Mouse (Mus musculus) liver, embryonic 16.5 days (tissue): ENCODE data around the gene Crybb2. TPM values are rescaled to one million over a fixed set of nuclear protein-coding genes. Genes with fewer than 3 reads are reported as not detected.

ENCODE experiments used
- ATAC-seq: fragments of 200-750 bp; cut with Nextera tagmentation; 2 replicates; pipeline ENCODE4 v1.8.0; 2017; ENCODE audit warnings: low read depth, mild to moderate bottlenecking, moderate number of reproducible peaks, moderate library complexity
- H3K27ac ChIP-seq: fragments of 300-500 bp; sonication (generic); 2 replicates; pipeline ENCODE4 v1.5.1; 2014; ENCODE audit warnings: mild to moderate bottlenecking, low read length
- H3K27me3 ChIP-seq: fragments of 300-500 bp; sonication (generic); 2 replicates; pipeline ENCODE4 v1.6.1; 2014; ENCODE audit warnings: low read depth, low read length, mixed read lengths; ENCODE audit not compliant: control insufficient read depth, insufficient read depth
- H3K36me3 ChIP-seq: fragments of 300-500 bp; sonication (generic); 2 replicates; pipeline ENCODE4 v1.6.1; 2014; ENCODE audit warnings: mild to moderate bottlenecking; ENCODE audit not compliant: control insufficient read depth, insufficient read depth
- H3K4me1 ChIP-seq: fragments of 300-500 bp; sonication (generic); 2 replicates; pipeline ENCODE4 v1.6.1; 2014; ENCODE audit warnings: low read depth, low read length, mixed read lengths; ENCODE audit not compliant: control insufficient read depth
- H3K4me2 ChIP-seq: fragments of 300-500 bp; sonication (generic); 2 replicates; pipeline ENCODE4 v1.6.1; 2014; ENCODE audit warnings: low read depth, low read length, mixed read lengths
- H3K4me3 ChIP-seq: fragments of 300-500 bp; sonication (generic); 2 replicates; pipeline ENCODE4 v1.5.1; 2014; ENCODE audit warnings: low read depth, mild to moderate bottlenecking, low read length
- H3K9ac ChIP-seq: fragments of 300-500 bp; sonication (generic); 2 replicates; pipeline ENCODE4 v1.6.1; 2014; ENCODE audit warnings: low read depth, low read length
- H3K9me3 ChIP-seq: fragments of 300-500 bp; sonication (generic); replicated peaks from 2 replicates; pipeline ENCODE4 v1.6.1; 2016; ENCODE audit warnings: low read length; ENCODE audit not compliant: control insufficient read depth
- WGBS: fragments of 180-500 bp; shearing (Covaris S2); extraction: QIAGEN DNeasy Blood & Tissue Kit; methylation state at CpG from one replicate; pipeline ENCODE4 v1.1.7; 2014; ENCODE audit not compliant: insufficient replicate concordance; 5-methylcytosine and 5-hydroxymethylcytosine counted together
- polyA plus RNA-seq: library from polyadenylated mRNA; unstranded; fragments of >200 nt; fragmentation: Nextera tagmentation; extraction: Ambion mirVana; gene quantifications from 2 replicates; pipeline ENCODE4 v1.2.1, GENCODE M21; 2015

The Crybb2 gene
- polyA plus RNA-seq, 1 experiment from 2014 or later: not detected

GRCm38 (mm10) chr5:113086439-113086838 lies 16.5 kb upstream of the Crybb2 start:
- H3K27me3 ChIP-seq: no peaks in the 10 kb centered on the region
- no peaks in the 10 kb centered on the region for H3K9me3 ChIP-seq
- no peak overlapping the region for H3K4me3 ChIP-seq
- ATAC-seq: no peak
- no peak overlapping the region for H3K4me2 ChIP-seq
- peaks cover 2% of the 10 kb centered on the region; the same call in 1 of the 2 replicates for H3K36me3 ChIP-seq
- no peak overlapping the region for H3K27ac ChIP-seq
- no peak overlapping the region for H3K9ac ChIP-seq
- WGBS: 70% methylated on average over 12 of the region's 12 CpGs
- no peaks in the 10 kb centered on the region for H3K4me1 ChIP-seq

GRCm38 (mm10) chr5:113085931-113086330 lies 16.0 kb upstream of the Crybb2 start:
- 49% methylated on average over 2 of the region's 2 CpGs for WGBS
- Histone ChIP-seq H3K27me3 (no peaks in the 10 kb centered on the region), H3K36me3 (peaks cover 2% of the 10 kb centered on the region; the same call in 1 of the 2 replicates), H3K4me3 (no peak overlapping the region), H3K9me3 (no peaks in the 10 kb centered on the region), H3K27ac (no peak overlapping the region), H3K9ac (no peak overlapping the region), H3K4me1 (no peaks in the 10 kb centered on the region), H3K4me2 (no peak overlapping the region)
- no peak for ATAC-seq

- Histone ChIP-seq H3K36me3 (no peaks in the 10 kb centered on the region), H3K4me3 (no peak overlapping the region), H3K27me3 (no peaks in the 10 kb centered on the region), H3K4me2 (no peak overlapping the region), H3K4me1 (no peaks in the 10 kb centered on the region), H3K9ac (no peak overlapping the region), H3K27ac (no peak overlapping the region), H3K9me3 (no peaks in the 10 kb centered on the region)
- 39% methylated on average over 2 of the region's 2 CpGs for WGBS
- no peak for ATAC-seq
Measured at GRCm38 (mm10) chr5:113084309-113084708, 14.4 kb upstream of the Crybb2 start.

- Histone ChIP-seq H3K4me3 (no peak overlapping the region), H3K4me2 (no peak overlapping the region), H3K27ac (no peak overlapping the region), H3K4me1 (no peaks in the 10 kb centered on the region), H3K27me3 (no peaks in the 10 kb centered on the region), H3K36me3 (no peaks in the 10 kb centered on the region), H3K9ac (no peak overlapping the region), H3K9me3 (no peaks in the 10 kb centered on the region)
- no peak for ATAC-seq
- WGBS: 53% methylated on average over 19 of the region's 19 CpGs
Measured at GRCm38 (mm10) chr5:113082356-113083168, 12.6 kb upstream of the Crybb2 start.

- no peak within 1 kb of the TSS for H3K27ac ChIP-seq
- H3K9ac ChIP-seq: no peak within 1 kb of the TSS
- H3K4me1 ChIP-seq: no peaks in the 10 kb centered on the region
- H3K4me2 ChIP-seq: no peak within 1 kb of the TSS
- H3K9me3 ChIP-seq: no peaks in the 10 kb centered on the region
- no peaks in the 10 kb centered on the region for H3K27me3 ChIP-seq
- H3K36me3 ChIP-seq: no peaks in the 10 kb centered on the region
- no peak for ATAC-seq
- WGBS: 52% methylated on average over 8 of the region's 8 CpGs
- no peak within 1 kb of the TSS for H3K4me3 ChIP-seq
Measured at GRCm38 (mm10) chr5:113081439-113081838, 11.5 kb upstream of the Crybb2 start, which contains the start of gene Crybb3. Gene Crybb3 (minus strand): TSS chr5:113081584.

- H3K4me1 ChIP-seq: no peaks in the 10 kb centered on the region
- no peaks in the 10 kb centered on the region for H3K9me3 ChIP-seq
- H3K27me3 ChIP-seq: no peaks in the 10 kb centered on the region
- H3K9ac ChIP-seq: no peak overlapping the region
- no peaks in the 10 kb centered on the region for H3K36me3 ChIP-seq
- H3K4me3 ChIP-seq: no peak overlapping the region
- H3K27ac ChIP-seq: no peak overlapping the region
- ATAC-seq: no peak
- no peak overlapping the region for H3K4me2 ChIP-seq
- 69% methylated on average over 9 of the region's 9 CpGs for WGBS
Measured at GRCm38 (mm10) chr5:113081020-113081419, 11.1 kb upstream of the Crybb2 start.

- Histone ChIP-seq H3K4me1 (no peaks in the 10 kb centered on the region), H3K36me3 (no peaks in the 10 kb centered on the region), H3K9ac (no peak overlapping the region), H3K27ac (no peak overlapping the region), H3K9me3 (no peaks in the 10 kb centered on the region), H3K27me3 (no peaks in the 10 kb centered on the region), H3K4me3 (no peak overlapping the region), H3K4me2 (no peak overlapping the region)
- 23% methylated on average over 20 of the region's 21 CpGs for WGBS
- no peak for ATAC-seq
Measured at GRCm38 (mm10) chr5:113079783-113080182, 9.9 kb upstream of the Crybb2 start.

- 53% methylated on average over 5 of the region's 5 CpGs for WGBS
- H3K9me3 ChIP-seq: no peaks in the 10 kb centered on the region
- no peak overlapping the region for H3K9ac ChIP-seq
- no peak overlapping the region for H3K4me2 ChIP-seq
- no peak overlapping the region for H3K4me3 ChIP-seq
- no peak for ATAC-seq
- no peaks in the 10 kb centered on the region for H3K4me1 ChIP-seq
- H3K27ac ChIP-seq: no peak overlapping the region
- H3K36me3 ChIP-seq: no peaks in the 10 kb centered on the region
- no peaks in the 10 kb centered on the region for H3K27me3 ChIP-seq
Measured at GRCm38 (mm10) chr5:113078686-113079085, 8.8 kb upstream of the Crybb2 start.

- no peak for ATAC-seq
- WGBS: 5% methylated on average over 16 of the region's 16 CpGs
- H3K27ac ChIP-seq: no peak overlapping the region
- no peaks in the 10 kb centered on the region for H3K4me1 ChIP-seq
- H3K4me2 ChIP-seq: no peak overlapping the region
- no peaks in the 10 kb centered on the region for H3K36me3 ChIP-seq
- no peak overlapping the region for H3K4me3 ChIP-seq
- H3K9me3 ChIP-seq: no peaks in the 10 kb centered on the region
- no peaks in the 10 kb centered on the region for H3K27me3 ChIP-seq
- no peak overlapping the region for H3K9ac ChIP-seq
Measured at GRCm38 (mm10) chr5:113054308-113054707, 15.6 kb downstream of the Crybb2 start.
